Mouse (Mus musculus) megakaryocyte, adult 5-6 weeks (primary cell): ENCODE results near the gene 4930568D16Rik. TPM values are rescaled to one million over a fixed set of nuclear protein-coding genes. Genes with fewer than 3 reads are reported as not detected.
A peak's percentile ranks its signal among the peaks of the same experiment; 100 is the strongest.

Experiments
- ATAC-seq: 2 replicates; pipeline ENCODE4 v1.8.0; 2016; ENCODE audit warnings: mild to moderate bottlenecking, inconsistent platforms; ENCODE audit not compliant: poor library complexity, severe bottlenecking
- total RNA-seq, 2 experiments: library from RNA; stranded (forward) in 1 of 2; stranded (reverse) in 1 of 2; fragments of 153-499, 151-499 nt in 1 of 2; fragments of 221-1000, 200-1000 nt in 1 of 2; gene quantifications; 2 replicates each; pipeline versions ENCODE4 v1.2.3 to v1.2.4; 2015 to 2017

The 4930568D16Rik gene
- total RNA-seq, 2 experiments from 2014 or later = not detected

- ATAC-seq = peak; percentile 69
Measured at GRCm38 (mm10) chr2:35345984-35346383, 21.5 kb downstream of the 4930568D16Rik start.

- peak; percentile 69 for ATAC-seq
Measured at GRCm38 (mm10) chr2:35342605-35343004, 24.9 kb downstream of the 4930568D16Rik start.

GRCm38 (mm10) chr2:35338707-35339106, 28.8 kb downstream of the 4930568D16Rik start:
- ATAC-seq = no peak

- no peak for ATAC-seq
Measured at GRCm38 (mm10) chr2:35338036-35338435, 29.5 kb downstream of the 4930568D16Rik start.

GRCm38 (mm10) chr2:35337419-35337818, 30.1 kb downstream of the 4930568D16Rik start:
- ATAC-seq = no peak

- ATAC-seq = peak; percentile 97
Measured at GRCm38 (mm10) chr2:35336388-35337280, 30.9 kb downstream of the 4930568D16Rik start, which contains the start of gene Stom. TSS of gene Stom (minus strand) at chr2:35336976.

GRCm38 (mm10) chr2:35335620-35336019, 31.9 kb downstream of the 4930568D16Rik start:
- ATAC-seq = no peak

GRCm38 (mm10) chr2:35333670-35334069, 33.9 kb downstream of the 4930568D16Rik start:
- no peak for ATAC-seq

- ATAC-seq = no peak
Measured at GRCm38 (mm10) chr2:35331205-35331604, 36.3 kb downstream of the 4930568D16Rik start.

GRCm38 (mm10) chr2:35329061-35329460, 38.5 kb downstream of the 4930568D16Rik start:
- no peak for ATAC-seq

- ATAC-seq = no peak
Measured at GRCm38 (mm10) chr2:35328064-35328792, 39.3 kb downstream of the 4930568D16Rik start.

GRCm38 (mm10) chr2:35327583-35327982, 39.9 kb downstream of the 4930568D16Rik start:
- peak; percentile 40 for ATAC-seq

GRCm38 (mm10) chr2:35326931-35327330, 40.6 kb downstream of the 4930568D16Rik start:
- peak; percentile 58; the same call in 1 of the 2 replicates for ATAC-seq

GRCm38 (mm10) chr2:35325930-35326329, 41.6 kb downstream of the 4930568D16Rik start:
- no peak for ATAC-seq

GRCm38 (mm10) chr2:35322404-35323164, 44.9 kb downstream of the 4930568D16Rik start:
- ATAC-seq = peak; percentile 25; the same call in 1 of the 2 replicates

- ATAC-seq = no peak
Measured at GRCm38 (mm10) chr2:35320399-35320798, 47.1 kb downstream of the 4930568D16Rik start.

GRCm38 (mm10) chr2:35318405-35318804, 49.1 kb downstream of the 4930568D16Rik start:
- ATAC-seq = no peak

GRCm38 (mm10) chr2:35317604-35318003, 49.9 kb downstream of the 4930568D16Rik start:
- no peak for ATAC-seq

- ATAC-seq = no peak
Measured at GRCm38 (mm10) chr2:35314300-35314699, 53.2 kb downstream of the 4930568D16Rik start.

- no peak for ATAC-seq
Measured at GRCm38 (mm10) chr2:35309906-35310493, 57.5 kb downstream of the 4930568D16Rik start.
